Mouse (Mus musculus) ES-E14 (cell line): ENCODE results near the gene Sh2d1b1. TPM values are rescaled to one million over a fixed set of nuclear protein-coding genes. Genes with fewer than 3 reads are reported as not detected.

Experiments used
- DNase-seq: peaks from one replicate; pipeline ENCODE4 v3.0.0-alpha.2; 2013; ENCODE audit warnings: low read depth, low spot score
- H3K27ac ChIP-seq: 2 replicates; pipeline ENCODE4 v1.5.1; 2012; ENCODE audit warnings: low read depth, mild to moderate bottlenecking, low read length, moderate library complexity, mixed read lengths; ENCODE audit not compliant: poor library complexity, insufficient read depth, severe bottlenecking
- H3K36me3 ChIP-seq: 2 replicates; pipeline ENCODE4 v1.6.1; 2012; ENCODE audit warnings: mild to moderate bottlenecking, low read length, moderate library complexity, mixed read lengths; ENCODE audit not compliant: control insufficient read depth, poor library complexity, insufficient read depth, severe bottlenecking
- H3K4me1 ChIP-seq, 2 experiments: fragments of 150-350 bp in 1 of 2; sonication (generic) in 1 of 2; 2 replicates each; pipeline ENCODE4 v1.6.1; 2012; ENCODE audit warnings: low read length in 2 of 2, mild to moderate bottlenecking in 1 of 2, mixed read lengths in 1 of 2; ENCODE audit not compliant: control insufficient read depth in 2 of 2, insufficient read depth in 2 of 2, poor library complexity in 1 of 2
- H3K4me3 ChIP-seq, 2 experiments: fragments of 150-350 bp in 1 of 2; sonication (generic) in 1 of 2; 2 replicates each; pipeline ENCODE4 v1.5.1; 2012; ENCODE audit warnings: low read length in 2 of 2, low read depth in 1 of 2, mild to moderate bottlenecking in 1 of 2, mixed read lengths in 1 of 2; ENCODE audit not compliant: insufficient read depth in 1 of 2, poor library complexity in 1 of 2, severe bottlenecking in 1 of 2
- H3K9ac ChIP-seq: 2 replicates; pipeline ENCODE4 v1.6.1; 2012; ENCODE audit warnings: low read depth, mild to moderate bottlenecking, low read length, mixed read lengths; ENCODE audit not compliant: poor library complexity, insufficient read depth, severe bottlenecking
- H3K9me3 ChIP-seq: fragments of 150-350 bp; sonication (generic); 2 replicates; pipeline ENCODE4 v1.6.1; 2012; ENCODE audit warnings: low read depth, mild to moderate bottlenecking, low read length; ENCODE audit not compliant: control insufficient read depth, insufficient read depth
- CHD2 ChIP-seq: IDR thresholded peaks from 2 replicates; pipeline ENCODE4 v1.6.1; 2014; ENCODE audit warnings: mild to moderate bottlenecking, low read depth, low read length, inconsistent platforms
- HCFC1 ChIP-seq: IDR thresholded peaks from 2 replicates; pipeline ENCODE4 v1.6.1; 2012; ENCODE audit warnings: low read length, inconsistent platforms, borderline replicate concordance; ENCODE audit not compliant: insufficient read depth
- MAFK ChIP-seq: IDR thresholded peaks from 2 replicates; pipeline ENCODE4 v1.6.1; 2014; ENCODE audit warnings: mild to moderate bottlenecking, low read depth, low read length, inconsistent platforms; ENCODE audit not compliant: insufficient read depth
- ZC3H11A ChIP-seq: IDR thresholded peaks from 2 replicates; pipeline ENCODE4 v1.6.1; 2012; ENCODE audit warnings: low read depth, mild to moderate bottlenecking, inconsistent platforms, low read length, borderline replicate concordance
- ZNF384 ChIP-seq: IDR thresholded peaks from 2 replicates; pipeline ENCODE4 v1.6.1; 2012; ENCODE audit warnings: low read depth, low read length, inconsistent platforms
- in situ Hi-C, 2 experiments: fragments of 600-800 bp; cut with MboI; formaldehyde crosslinking; loops; one replicate each; pipeline ENCODE4 v1.15.1; 2025; ENCODE audit warnings: low sequenced_read_pairs in 2 of 2, inconsistent platforms in 1 of 2; ENCODE audit not compliant: unreplicated experiment in 2 of 2
- total RNA-seq: library from RNA; depleted of rRNA; stranded (reverse); fragments of 300-350 nt; gene quantifications from 2 replicates; pipeline ENCODE4 v1.2.3, GENCODE M21; 2012

The Sh2d1b1 gene
- total RNA-seq, 1 experiment = 0.09 TPM

DNA sequence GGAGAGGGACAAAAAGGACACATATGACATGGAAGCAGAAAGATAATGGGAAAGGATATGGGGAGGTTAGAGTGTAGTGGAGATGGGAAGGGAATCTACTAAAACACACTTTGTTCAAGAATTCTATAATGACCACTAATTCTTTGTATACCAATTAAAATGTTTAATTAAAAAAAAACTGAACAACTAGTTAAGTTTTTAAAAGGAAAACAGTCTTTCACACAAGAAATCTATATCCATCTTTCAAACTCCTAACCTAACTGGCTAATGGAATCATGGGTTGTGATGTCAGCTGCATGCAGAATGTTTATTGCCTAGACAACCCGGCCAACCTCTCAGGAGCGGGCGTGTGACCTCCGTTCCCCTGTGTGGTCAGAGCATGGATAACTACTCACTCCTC, 31.4 kb downstream of the Sh2d1b1 start, which contains the start of gene Spata46:
TSS of gene Spata46 (plus strand) at position 301 of the 400 bp plus-strand sequence.
- Histone ChIP-seq H3K9ac (no peak within 1 kb of the TSS), H3K4me3 (no peak within 1 kb of the TSS), H3K9me3 (no peaks in the 10 kb centered on the region), H3K27ac (no peak within 1 kb of the TSS), H3K36me3 (no peaks in the 10 kb centered on the region), H3K4me1 (no peaks in the 10 kb centered on the region)
- TF ChIP-seq HCFC1 (no peak), CHD2 (no peak), ZC3H11A (no peak), MAFK (no peak), ZNF384 (no peak)
- in situ Hi-C loops = no loop called here
- no peak for DNase-seq

DNA sequence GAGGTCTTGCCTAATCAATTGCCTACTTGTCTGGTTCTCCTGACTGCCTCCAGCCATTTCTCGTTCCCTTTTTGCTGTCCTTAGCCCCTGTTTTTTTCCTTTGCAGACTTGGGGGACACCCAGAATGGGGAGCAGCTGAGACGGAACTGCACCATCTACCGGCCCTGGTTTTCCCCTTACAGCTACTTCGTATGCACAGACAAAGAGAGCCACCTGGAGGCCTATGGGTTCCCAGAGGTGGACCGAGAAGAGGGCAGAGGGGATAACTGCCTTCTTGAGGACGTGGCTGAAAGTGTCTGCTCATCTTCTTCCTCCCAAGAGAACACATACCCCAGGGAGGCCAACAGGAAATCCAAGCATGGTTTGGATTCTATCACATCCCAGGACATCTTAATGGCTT, 34.3 kb downstream of the Sh2d1b1 start:
- TF ChIP-seq HCFC1 (no peak), ZC3H11A (no peak), CHD2 (no peak), MAFK (no peak), ZNF384 (no peak)
- Histone ChIP-seq H3K4me1 (no peaks in the 10 kb centered on the region), H3K9ac (no peak overlapping the region), H3K27ac (no peak overlapping the region), H3K9me3 (no peaks in the 10 kb centered on the region), H3K4me3 (no peak overlapping the region), H3K36me3 (no peaks in the 10 kb centered on the region)
- no peak for DNase-seq
- in situ Hi-C loops = no loop called here

DNA sequence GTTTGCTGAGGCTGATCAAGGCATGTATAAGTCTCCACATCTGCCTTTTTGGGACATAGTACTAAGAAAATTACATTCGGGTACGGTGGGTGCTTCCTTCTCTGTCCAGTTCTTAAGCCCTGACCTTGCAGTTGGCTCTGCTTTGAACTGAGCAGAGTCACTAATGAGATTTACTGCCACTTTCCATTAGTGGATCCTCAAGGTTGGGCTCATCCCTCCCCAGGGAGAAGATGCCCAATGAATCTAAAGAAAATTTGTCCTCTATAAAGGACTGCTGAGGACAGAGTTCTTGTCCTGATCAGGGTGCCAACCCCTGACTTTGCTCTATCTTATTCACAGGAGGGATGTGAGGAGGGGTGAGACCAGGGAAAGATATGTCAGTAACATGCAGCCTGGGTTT, 44.9 kb downstream of the Sh2d1b1 start:
- no peak overlapping the region for H3K9ac ChIP-seq
- no peaks in the 10 kb centered on the region for H3K4me1 ChIP-seq
- no peak for DNase-seq
- TF ChIP-seq ZC3H11A (no peak), HCFC1 (no peak), MAFK (no peak), ZNF384 (no peak), CHD2 (no peak)
- no peaks in the 10 kb centered on the region for H3K9me3 ChIP-seq
- no peaks in the 10 kb centered on the region for H3K36me3 ChIP-seq
- H3K4me3 ChIP-seq = no peak overlapping the region
- in situ Hi-C loops = no loop called here
- no peak overlapping the region for H3K27ac ChIP-seq

DNA sequence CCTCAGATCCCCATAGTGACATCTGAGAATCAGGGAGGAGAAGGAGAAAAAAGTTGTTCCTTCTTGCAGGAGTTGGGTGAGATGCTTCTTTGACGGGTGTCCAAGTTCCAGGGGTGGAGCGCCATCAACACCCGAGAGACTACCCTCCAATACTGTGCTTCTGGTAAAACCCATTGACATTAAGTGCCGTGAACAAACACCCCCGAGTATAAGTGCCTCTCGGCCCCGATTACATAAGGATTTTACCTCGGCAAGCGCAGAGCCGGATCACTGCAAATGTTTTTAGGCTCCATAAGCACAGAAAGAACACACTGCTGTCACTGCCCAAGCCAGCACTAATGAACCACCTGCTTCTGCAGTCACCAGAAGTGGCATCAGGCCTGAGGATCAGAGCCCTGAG, 45.9 kb downstream of the Sh2d1b1 start:
- Histone ChIP-seq H3K9me3 (no peaks in the 10 kb centered on the region), H3K27ac (no peak overlapping the region), H3K4me1 (no peaks in the 10 kb centered on the region), H3K4me3 (no peak overlapping the region), H3K36me3 (no peaks in the 10 kb centered on the region), H3K9ac (no peak overlapping the region)
- in situ Hi-C loops = no loop called here
- no peak for DNase-seq
- no peak for TF ChIP-seq ZNF384
- no peak for TF ChIP-seq HCFC1
- TF ChIP-seq ZC3H11A = no peak
- TF ChIP-seq MAFK = no peak
- no peak for TF ChIP-seq CHD2

DNA sequence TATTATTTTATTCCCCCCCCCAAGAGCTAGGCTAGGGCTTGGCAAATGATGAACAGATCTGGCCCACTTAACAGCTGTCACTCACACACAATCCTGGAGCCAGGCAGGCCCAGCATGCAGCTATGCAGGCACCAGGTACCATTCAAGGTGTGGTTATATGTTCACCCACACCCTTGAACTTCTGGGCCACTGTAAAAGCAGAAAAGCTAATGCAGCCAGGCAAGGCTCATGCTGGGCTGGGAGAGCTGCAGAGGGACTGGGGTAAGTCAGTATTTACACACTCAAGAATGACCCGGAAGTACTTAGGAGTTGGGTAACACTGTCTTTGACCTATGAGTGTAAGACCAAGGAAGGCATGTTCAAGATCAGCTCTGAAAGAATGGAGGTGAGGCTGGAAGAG, 47.2 kb downstream of the Sh2d1b1 start:
- TF ChIP-seq ZNF384 (no peak), ZC3H11A (no peak), HCFC1 (no peak), MAFK (no peak), CHD2 (no peak)
- Histone ChIP-seq H3K4me1 (no peaks in the 10 kb centered on the region), H3K9me3 (no peaks in the 10 kb centered on the region), H3K9ac (no peak overlapping the region), H3K4me3 (no peak overlapping the region), H3K36me3 (no peaks in the 10 kb centered on the region), H3K27ac (no peak overlapping the region)
- in situ Hi-C loops = no loop called here
- no peak for DNase-seq
